Mouse (Mus musculus): Measurements from ENCODE around the gene Acacb. TPM values are rescaled to one million over a fixed set of nuclear protein-coding genes. Genes with fewer than 3 reads are reported as not detected.

The Acacb gene
- total RNA-seq, 4 experiments from 2014 or later, result 68.9 to 85.3 (median 72.7) TPM

Other genes with a start within 250 kb of the Acacb start
- 10 to 100 TPM; 47.0 to 99.8 (median 77.0) TPM for gene Coro1c, start 237.8 kb upstream of the Acacb start, total RNA-seq (2022)
- 10 to 100 TPM; 17.3 to 32.2 (median 23.3) TPM for gene Ssh1, start 152.6 kb upstream of the Acacb start, total RNA-seq (2022)
- gene Dao, start 142.8 kb upstream of the Acacb start, total RNA-seq (2022), result not detected
- gene Usp30, start 81.1 kb upstream of the Acacb start, total RNA-seq (2022), result 10 to 100 TPM; 32.0 to 61.9 (median 50.0) TPM
- gene Svop, start 55.0 kb upstream of the Acacb start, total RNA-seq (2022), result 1 to 10 TPM; 3.6 to 5.4 (median 4.9) TPM
- 10 to 100 TPM in 3 of 4 experiments, 1 to 10 TPM in 1; 5.8 to 13.5 (median 11.7) TPM for gene Alkbh2, start 18.3 kb upstream of the Acacb start, total RNA-seq (2022)
- 1 to 10 TPM; 2.4 to 3.1 (median 2.8) TPM for gene Ung, start 16.1 kb upstream of the Acacb start, total RNA-seq (2022)
- not detected for gene Foxn4, start 127.3 kb downstream of the Acacb start, total RNA-seq (2022)
- gene Myo1h, start 142.6 kb downstream of the Acacb start, total RNA-seq (2022), result 1 to 10 TPM in 1 of 4 experiments, under 1 TPM in 3; 0.70 to 1.1 (median 0.81) TPM
- 10 to 100 TPM; 69.8 to 78.5 (median 71.8) TPM for gene Kctd10, start 234.0 kb downstream of the Acacb start, total RNA-seq (2022)
- gene Ube3b, start 234.1 kb downstream of the Acacb start, total RNA-seq (2022), result 10 to 100 TPM; 74.7 to 93.2 (median 79.1) TPM